ENCODE assay signal across 24 mouse cellular contexts in the genomic region with DNA sequence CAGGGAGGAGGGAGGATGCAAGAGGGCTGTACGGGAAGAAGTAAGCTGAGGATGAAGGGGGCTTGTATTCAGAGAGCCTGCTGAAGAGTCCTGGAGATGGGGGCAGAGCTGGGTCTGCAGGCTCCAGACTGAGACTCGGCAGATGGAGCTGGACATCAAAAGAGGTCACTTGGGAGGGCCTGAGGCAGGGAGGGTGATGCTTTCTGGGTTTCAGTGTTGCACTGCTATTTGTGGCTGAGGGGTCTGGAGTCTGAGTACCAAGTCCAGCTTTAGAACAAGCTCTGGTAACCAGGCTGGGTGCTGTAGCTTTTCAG. TPM values are rescaled to one million over a fixed set of nuclear protein-coding genes. Genes with fewer than 3 reads are reported as not detected.
A peak's percentile ranks its signal among the peaks of the same experiment; 100 is the strongest.
DNase-seq lines count a peak whose midpoint lies in the region; ATAC-seq and TF ChIP-seq lines count a peak whose summit lies in the region.
"Had no signal": no experiment of that assay in that cellular context is flagged by ENCODE, and none has a peak within 500 bp of the region (broad histone marks: within the 10 kb centered on the region; RNA-seq: fewer than 3 reads in every experiment).

No protein-coding gene starts in this region.

- no peaks in the 10 kb centered on the region for H3K36me3 ChIP-seq in liver, embryonic 11.5 days (ENCODE audit: control insufficient read depth, insufficient read depth, low read length)
- no peaks in the 10 kb centered on the region for H3K36me3 ChIP-seq in liver, embryonic 12.5 days
- no peaks in the 10 kb centered on the region for H3K36me3 ChIP-seq in stomach, postnatal 0 days (ENCODE audit: control insufficient read depth, insufficient read depth, low read length)
- H3K36me3 ChIP-seq: forebrain, embryonic 12.5 days; heart, embryonic 15.5 days; limb, embryonic 12.5 days; liver, embryonic 15.5 days; midbrain, embryonic 13.5 days had no signal

- peak; percentile 31 for DNase-seq in heart, adult 11 months
- no peak for DNase-seq in heart, postnatal 4 days
- peak; percentile 27 for DNase-seq in liver, embryonic 11.5 days (ENCODE audit: low spot score)
- peak; percentile 8 for DNase-seq in urinary bladder, adult 2 months (ENCODE audit: low spot score)
- no peak for DNase-seq in urinary bladder, postnatal 36 days (ENCODE audit: low spot score in 2 of 2)
- DNase-seq in stomach, postnatal 0 days (ENCODE audit: low spot score), result peak; percentile 10
- no peak for DNase-seq in thymus, adult 18-20 months
- DNase-seq: adrenal gland, adult 2 months; gastrocnemius, postnatal 10 days; heart, adult 18-20 months; kidney, adult 2 months; kidney, postnatal 25 days; layer of hippocampus, adult 9-11 months; right cerebral cortex, postnatal 4 days; thymus, postnatal 25 days had no signal

- H3K27ac ChIP-seq in liver, embryonic 11.5 days (ENCODE audit: low read depth, low read length), result no peak overlapping the region
- no peak overlapping the region for H3K27ac ChIP-seq in liver, embryonic 12.5 days
- no peak overlapping the region for H3K27ac ChIP-seq in stomach, postnatal 0 days (replicated peaks)
- H3K27ac ChIP-seq: forebrain, embryonic 12.5 days; heart, embryonic 15.5 days; limb, embryonic 12.5 days; liver, embryonic 15.5 days; midbrain, embryonic 13.5 days had no signal

- peaks cover 22% of the 10 kb centered on the region for H3K27me3 ChIP-seq in liver, embryonic 11.5 days (replicated peaks; ENCODE audit: control insufficient read depth, insufficient read depth, low read length)
- peaks cover 40% of the 10 kb centered on the region for H3K27me3 ChIP-seq in liver, embryonic 12.5 days (replicated peaks)
- no peaks in the 10 kb centered on the region for H3K27me3 ChIP-seq in stomach, postnatal 0 days (ENCODE audit: control insufficient read depth, insufficient read depth, low read length)

- no peak for TF ChIP-seq CTCF in stomach, postnatal 0 days (IDR thresholded peaks at IDR 0.05; ENCODE audit: low read depth)

- no peak for ATAC-seq in liver, embryonic 11.5 days (replicated peaks; ENCODE audit: low FRiP score)
- ATAC-seq in liver, embryonic 12.5 days, result no peak
- ATAC-seq in stomach, postnatal 0 days (ENCODE audit: low FRiP score, low TSS enrichment), result no peak
- ATAC-seq: lung, postnatal 0 days; midbrain, embryonic 13.5 days had no signal

- H3K9ac ChIP-seq in liver, embryonic 11.5 days (ENCODE audit: low read depth, low read length), result no peak overlapping the region
- H3K9ac ChIP-seq in liver, embryonic 12.5 days, result no peak overlapping the region
- H3K9ac ChIP-seq in stomach, postnatal 0 days (ENCODE audit: low read length), result no peak overlapping the region
- H3K9ac ChIP-seq: forebrain, embryonic 12.5 days; heart, embryonic 15.5 days; limb, embryonic 12.5 days; liver, embryonic 15.5 days; midbrain, embryonic 13.5 days had no signal

- H3K9me3 ChIP-seq in liver, embryonic 11.5 days (ENCODE audit: control insufficient read depth, low read length), result no peaks in the 10 kb centered on the region
- H3K9me3 ChIP-seq in liver, embryonic 12.5 days (replicated peaks), result no peaks in the 10 kb centered on the region
- H3K9me3 ChIP-seq in stomach, postnatal 0 days (ENCODE audit: control insufficient read depth, low read length), result no peaks in the 10 kb centered on the region
- H3K9me3 ChIP-seq: forebrain, embryonic 12.5 days; heart, embryonic 15.5 days; limb, embryonic 12.5 days; liver, embryonic 15.5 days; midbrain, embryonic 13.5 days had no signal

- H3K4me1 ChIP-seq in liver, embryonic 11.5 days (replicated peaks; ENCODE audit: control insufficient read depth, insufficient read depth, low read length), result no peaks in the 10 kb centered on the region
- peaks cover 3% of the 10 kb centered on the region; the same call in 1 of the 2 replicates for H3K4me1 ChIP-seq in liver, embryonic 12.5 days
- no peaks in the 10 kb centered on the region for H3K4me1 ChIP-seq in stomach, postnatal 0 days (replicated peaks; ENCODE audit: control insufficient read depth, insufficient read depth)

- 47% methylated on average over 2 of the region's 2 CpGs for WGBS in liver, embryonic 11.5 days
- 47% methylated on average over 2 of the region's 2 CpGs for WGBS in liver, embryonic 12.5 days (ENCODE audit: insufficient replicate concordance)
- 61% methylated on average over 2 of the region's 2 CpGs for WGBS in stomach, postnatal 0 days

- H3K4me3 ChIP-seq in liver, embryonic 11.5 days (ENCODE audit: low read depth, low read length), result no peak overlapping the region
- H3K4me3 ChIP-seq in liver, embryonic 12.5 days, result no peak overlapping the region
- no peak overlapping the region for H3K4me3 ChIP-seq in stomach, postnatal 0 days (ENCODE audit: low read depth, low read length)
- H3K4me3 ChIP-seq: forebrain, embryonic 12.5 days; heart, embryonic 15.5 days; limb, embryonic 12.5 days; liver, embryonic 15.5 days; midbrain, embryonic 13.5 days; myocyte had no signal

- no peak overlapping the region for H3K4me2 ChIP-seq in liver, embryonic 11.5 days
- no peak overlapping the region for H3K4me2 ChIP-seq in liver, embryonic 12.5 days
- no peak overlapping the region for H3K4me2 ChIP-seq in stomach, postnatal 0 days (replicated peaks; ENCODE audit: low read depth)
- H3K4me2 ChIP-seq: forebrain, embryonic 12.5 days; heart, embryonic 15.5 days; limb, embryonic 12.5 days; liver, embryonic 15.5 days; midbrain, embryonic 13.5 days had no signal

- no peak for TF ChIP-seq EP300 in stomach, postnatal 0 days (optimal IDR thresholded peaks at IDR 0.05)

RNA-seq across cellular contexts. Expression of a gene that starts 2.6 kb away (rescaled TPM):
- 1 to 10 TPM; 2.6 to 2.7 TPM for total RNA-seq in heart, postnatal 4 days (2021)
- 0.43 and 0.90 TPM in 2 replicates for polyA plus RNA-seq in liver, embryonic 11.5 days (2014; fragmentation: Nextera tagmentation; extraction: Ambion mirVana)
- 0.18 TPM in 1 of 2 replicates, not detected in the other for polyA plus RNA-seq in liver, embryonic 12.5 days (2016; fragmentation: Nextera tagmentation; extraction: Ambion mirVana)
- polyA plus RNA-seq in urinary bladder, adult 2 months (2012; rRNA removed), result 0.66 and 1.6 TPM in 2 replicates
- polyA plus RNA-seq in stomach, postnatal 0 days (2015; fragmentation: Nextera tagmentation; extraction: Ambion mirVana), result 1.7 and 2.8 TPM in 2 replicates
- total RNA-seq: hematopoietic stem cell, adult 5-6 weeks had no signal
- polyA plus RNA-seq: myocyte had no signal

RNA-seq across cellular contexts. Expression of a gene that starts 43.1 kb away (rescaled TPM):
- total RNA-seq in heart, postnatal 4 days (2021), result 1 to 10 TPM; 8.4 to 9.3 TPM
- polyA plus RNA-seq in liver, embryonic 11.5 days (2014; fragmentation: Nextera tagmentation; extraction: Ambion mirVana), result 9.6 TPM in 2 replicates
- polyA plus RNA-seq in liver, embryonic 12.5 days (2016; fragmentation: Nextera tagmentation; extraction: Ambion mirVana), result 4.7 and 6.1 TPM in 2 replicates
- 13.0 and 13.5 TPM in 2 replicates for polyA plus RNA-seq in urinary bladder, adult 2 months (2012; rRNA removed)
- polyA plus RNA-seq in stomach, postnatal 0 days (2015; fragmentation: Nextera tagmentation; extraction: Ambion mirVana), result 9.3 and 9.6 TPM in 2 replicates

Comparison
In these comparisons a context has a peak if more than half of its experiments do, and no peak if none do; other contexts are left out.
1. DNase-seq: peak in heart, adult 11 months (single experiment), liver, embryonic 11.5 days (single experiment), urinary bladder, adult 2 months (single experiment) and stomach, postnatal 0 days (single experiment); none in heart, postnatal 4 days (single experiment), urinary bladder, postnatal 36 days (0 of 2) and thymus, adult 18-20 months (0 of 2).